Mouse (Mus musculus): ENCODE results near the gene BC049762. TPM values are rescaled to one million over a fixed set of nuclear protein-coding genes. Genes with fewer than 3 reads are reported as not detected.

BC049762 gene
- total and polyA plus RNA-seq, 3 experiments = not detected

DNA sequence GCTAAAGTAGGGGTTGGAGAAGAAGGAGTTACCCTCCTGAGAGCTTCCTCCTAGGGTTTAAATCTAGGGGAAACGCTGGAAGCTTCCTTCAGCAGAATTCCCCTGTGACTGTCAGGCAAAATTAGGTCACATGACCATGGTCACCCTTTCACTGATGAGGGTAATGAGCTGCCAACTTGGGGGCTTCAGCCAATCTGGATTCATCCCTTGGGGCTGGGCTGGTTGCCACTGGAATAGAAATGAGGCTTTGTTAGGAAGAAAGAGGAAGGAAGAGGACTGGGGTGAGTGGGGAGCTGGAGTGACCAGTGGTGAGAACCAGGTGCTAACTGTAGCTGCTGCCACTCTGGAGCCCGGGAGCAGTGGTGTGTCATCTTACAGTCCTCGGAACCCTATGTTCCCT is 32.9 kb upstream of the BC049762 start:
- H3K27me3 ChIP-seq (ENCODE audit: insufficient read depth, low read length) = peaks cover 8% of the 10 kb centered on the region
- H3K4me1 ChIP-seq (ENCODE audit: insufficient read depth, low read depth, low read length) = no peaks in the 10 kb centered on the region
- no peak for ATAC-seq (ENCODE audit: extremely low read depth, insufficient number of reproducible peaks, low FRiP score, poor library complexity, severe bottlenecking)
- no peak for DNase-seq (ENCODE audit: low spot score)
- H3K9me3 ChIP-seq (replicated peaks) = no peaks in the 10 kb centered on the region
- TF ChIP-seq TAL1 (conservative IDR thresholded peaks at IDR 0.05; ENCODE audit: low read depth, low read length) = no peak
- H3K4me3 ChIP-seq (ENCODE audit: low read depth, low read length) = no peak overlapping the region
- H3K36me3 ChIP-seq (replicated peaks) = no peaks in the 10 kb centered on the region

DNA sequence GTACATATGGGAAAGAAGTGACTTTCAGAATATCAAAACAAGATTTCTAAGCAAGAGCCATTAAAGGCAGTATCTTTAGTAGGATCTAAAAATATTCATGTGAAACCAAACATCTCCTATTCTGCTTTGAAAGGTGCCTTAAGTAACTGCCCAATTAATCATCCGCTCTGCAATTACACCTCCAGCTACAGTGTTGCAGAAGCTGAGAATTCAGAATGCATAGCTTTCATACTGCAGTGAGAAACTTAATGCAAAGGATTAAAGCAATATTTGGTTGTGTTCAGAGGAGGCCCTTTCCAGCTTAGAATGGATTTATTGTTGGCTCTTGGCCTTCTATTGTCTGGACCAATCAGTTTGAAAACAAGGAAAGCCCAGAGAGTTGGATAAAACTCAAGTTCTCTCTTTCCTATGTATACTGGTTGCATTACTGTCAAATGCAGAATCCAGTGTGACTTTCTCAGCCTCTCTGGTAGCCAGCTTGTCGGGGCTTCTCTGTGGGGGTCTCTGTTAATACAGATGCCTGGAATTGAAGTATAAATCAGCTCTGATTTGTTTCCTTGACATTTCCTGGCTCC is 31.2 kb upstream of the BC049762 start:
- TF ChIP-seq TAL1 (conservative IDR thresholded peaks at IDR 0.05; ENCODE audit: low read depth, low read length) = no peak
- TF ChIP-seq GATA2 (IDR thresholded peaks at IDR 0.05; ENCODE audit: borderline replicate concordance, low read depth, low read length) = no peak
- TF ChIP-seq CTCF (IDR thresholded peaks at IDR 0.05; ENCODE audit: low read depth, low read length) = no peak
- Histone ChIP-seq H3K36me3 (replicated peaks) (no peaks in the 10 kb centered on the region), H3K27me3 (ENCODE audit: insufficient read depth, low read length) (peaks cover 13% of the 10 kb centered on the region), H3K4me3 (ENCODE audit: low read depth, low read length) (no peak overlapping the region), H3K4me1 (ENCODE audit: insufficient read depth, low read depth, low read length) (no peaks in the 10 kb centered on the region), H3K9me3 (replicated peaks) (peaks cover 5% of the 10 kb centered on the region; the same call in 1 of the 2 replicates)
- ATAC-seq (ENCODE audit: extremely low read depth, insufficient number of reproducible peaks, low FRiP score, poor library complexity, severe bottlenecking) = no peak
- DNase-seq (ENCODE audit: low spot score) = no peak

DNA sequence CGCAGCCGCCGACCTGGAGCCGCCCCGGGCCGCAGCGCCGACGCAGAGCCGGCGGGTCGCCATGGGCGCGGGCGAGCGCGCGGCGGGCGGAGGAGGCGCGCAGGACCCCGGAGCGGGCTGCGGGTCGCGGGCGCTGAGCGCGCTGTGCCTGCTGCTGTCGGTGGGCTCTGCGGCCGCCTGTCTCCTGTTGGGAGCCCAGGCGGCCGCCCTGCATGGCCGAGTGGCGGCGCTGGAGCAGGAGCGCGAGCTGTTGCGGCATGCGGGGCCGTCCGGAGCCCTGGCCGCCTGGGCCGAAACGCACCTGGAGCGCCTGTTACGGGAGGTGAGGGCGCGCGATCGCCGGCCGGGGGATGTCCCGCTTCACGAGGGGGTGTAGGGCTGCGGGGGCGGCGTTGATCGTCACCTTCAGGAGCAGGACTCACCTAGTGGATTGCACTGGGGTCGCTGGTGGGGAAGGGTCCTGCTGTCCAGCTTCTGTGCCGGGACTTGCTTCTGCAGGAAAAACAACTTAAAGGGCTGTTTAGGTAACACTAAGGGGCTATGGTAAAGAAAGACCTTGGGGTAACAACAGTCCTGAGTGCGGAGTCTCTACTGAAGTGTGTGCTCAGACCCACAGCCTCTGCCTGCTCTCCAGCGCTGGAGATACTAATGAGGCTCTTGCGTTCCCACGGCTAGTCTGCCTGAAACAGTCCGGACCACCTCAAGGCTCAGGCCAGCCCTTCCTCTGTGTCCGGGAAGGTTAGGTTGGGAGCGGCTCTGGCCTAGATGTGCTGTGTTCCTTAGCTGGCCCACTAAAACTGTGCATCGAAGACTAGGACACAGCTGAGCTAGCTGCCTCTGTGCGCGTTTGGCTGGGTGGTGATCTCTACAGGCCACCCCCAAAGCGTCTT is 27.5 kb upstream of the BC049762 start:
- DNase-seq (ENCODE audit: low spot score) (no peak), ATAC-seq (ENCODE audit: extremely low read depth, insufficient number of reproducible peaks, low FRiP score, poor library complexity, severe bottlenecking) (no peak)
- no peak overlapping the region for H3K4me3 ChIP-seq (ENCODE audit: low read depth, low read length)

DNA sequence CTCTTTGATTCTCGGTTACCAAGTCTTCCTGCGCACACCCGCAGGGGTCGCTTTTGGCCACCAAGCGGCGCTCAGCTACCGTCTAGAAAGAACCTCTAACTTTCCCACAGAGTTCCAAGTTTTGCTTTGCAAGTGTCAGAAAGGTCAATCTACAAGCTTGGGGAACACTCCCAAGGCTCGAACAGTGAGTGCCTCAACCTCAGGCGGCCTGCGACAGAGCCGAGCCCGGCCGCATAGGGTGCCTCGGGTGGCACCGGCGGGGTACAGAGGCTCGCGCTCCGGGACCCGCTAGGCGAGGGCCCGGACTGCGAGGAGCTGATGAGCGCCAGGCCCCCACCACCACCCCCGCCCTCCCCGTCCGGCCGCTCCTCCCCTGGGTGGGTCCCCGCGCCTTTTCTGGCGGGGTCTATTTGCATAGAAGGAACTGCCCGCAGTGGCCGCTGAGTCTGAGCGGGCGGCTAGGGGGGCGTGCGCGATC is 26.8 kb upstream of the BC049762 start, which contains the start of gene Col23a1:
TSS of gene Col23a1 (plus strand) at position 357 of the 478 bp plus-strand sequence.
- ATAC-seq (ENCODE audit: extremely low read depth, insufficient number of reproducible peaks, low FRiP score, poor library complexity, severe bottlenecking) (no peak), DNase-seq (ENCODE audit: low spot score) (no peak)
- Histone ChIP-seq H3K9me3 (replicated peaks) (peaks cover 5% of the 10 kb centered on the region; the same call in 1 of the 2 replicates), H3K36me3 (replicated peaks) (peaks cover 10% of the 10 kb centered on the region), H3K4me3 (ENCODE audit: low read depth, low read length) (no peak within 1 kb of the TSS), H3K27me3 (ENCODE audit: insufficient read depth, low read length) (peaks cover 11% of the 10 kb centered on the region), H3K4me1 (ENCODE audit: insufficient read depth, low read depth, low read length) (no peaks in the 10 kb centered on the region)
- TF ChIP-seq GATA2 (IDR thresholded peaks at IDR 0.05; ENCODE audit: borderline replicate concordance, low read depth, low read length) (no peak), GATA1 (IDR thresholded peaks at IDR 0.05; ENCODE audit: borderline replicate concordance, low read length) (no peak), TAL1 (conservative IDR thresholded peaks at IDR 0.05; ENCODE audit: low read depth, low read length) (no peak), CTCF (IDR thresholded peaks at IDR 0.05; ENCODE audit: low read depth, low read length) (no peak), POLR2AphosphoS5 (IDR thresholded peaks at IDR 0.05; ENCODE audit: insufficient replicate concordance, low read depth, low read length) (no peak)

More for the DNA sequence above, 27.5 kb upstream of the BC049762 start:
- Histone ChIP-seq H3K27me3 (ENCODE audit: insufficient read depth, low read length) (peaks cover 11% of the 10 kb centered on the region), H3K36me3 (replicated peaks) (peaks cover 4% of the 10 kb centered on the region), H3K9me3 (replicated peaks) (peaks cover 5% of the 10 kb centered on the region; the same call in 1 of the 2 replicates), H3K4me1 (ENCODE audit: insufficient read depth, low read depth, low read length) (no peaks in the 10 kb centered on the region)
- TF ChIP-seq TAL1 (conservative IDR thresholded peaks at IDR 0.05; ENCODE audit: low read depth, low read length) (no peak), CTCF (IDR thresholded peaks at IDR 0.05; ENCODE audit: low read depth, low read length) (no peak), GATA2 (IDR thresholded peaks at IDR 0.05; ENCODE audit: borderline replicate concordance, low read depth, low read length) (no peak), GATA1 (IDR thresholded peaks at IDR 0.05; ENCODE audit: borderline replicate concordance, low read length) (no peak), POLR2AphosphoS5 (IDR thresholded peaks at IDR 0.05; ENCODE audit: insufficient replicate concordance, low read depth, low read length) (no peak)

DNA sequence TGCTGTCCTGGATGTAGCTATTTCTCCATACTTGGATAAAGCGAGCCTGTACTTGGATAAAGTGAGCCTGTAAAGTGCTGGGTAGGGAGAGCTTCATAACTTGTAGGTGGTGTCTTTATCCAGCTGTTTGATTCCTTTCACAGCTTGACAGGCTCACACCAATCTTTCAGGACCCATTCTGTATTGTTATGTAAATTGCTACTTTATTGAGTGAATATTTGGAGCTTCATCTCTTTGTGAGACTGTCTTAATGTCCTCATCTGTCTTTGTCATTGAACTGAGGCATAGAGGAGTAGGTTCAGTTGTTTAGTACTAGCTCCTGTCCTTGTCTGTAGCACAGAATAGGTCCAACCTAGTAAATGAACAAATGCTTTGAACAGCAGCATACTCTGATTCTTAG is 11.6 kb upstream of the BC049762 start:
- DNase-seq (ENCODE audit: low spot score) (no peak), ATAC-seq (ENCODE audit: extremely low read depth, insufficient number of reproducible peaks, low FRiP score, poor library complexity, severe bottlenecking) (no peak)
- Histone ChIP-seq H3K9me3 (replicated peaks) (no peaks in the 10 kb centered on the region), H3K4me3 (ENCODE audit: low read depth, low read length) (no peak overlapping the region), H3K27me3 (ENCODE audit: insufficient read depth, low read length) (no peaks in the 10 kb centered on the region), H3K36me3 (replicated peaks) (peaks cover 86% of the 10 kb centered on the region), H3K4me1 (ENCODE audit: insufficient read depth, low read depth, low read length) (no peaks in the 10 kb centered on the region; the same call in 1 of the 2 replicates)
- TF ChIP-seq GATA1 (IDR thresholded peaks at IDR 0.05; ENCODE audit: borderline replicate concordance, low read length) (no peak), TAL1 (conservative IDR thresholded peaks at IDR 0.05; ENCODE audit: low read depth, low read length) (no peak), CTCF (IDR thresholded peaks at IDR 0.05; ENCODE audit: low read depth, low read length) (no peak), GATA2 (IDR thresholded peaks at IDR 0.05; ENCODE audit: borderline replicate concordance, low read depth, low read length) (no peak), POLR2AphosphoS5 (IDR thresholded peaks at IDR 0.05; ENCODE audit: insufficient replicate concordance, low read depth, low read length) (no peak)

DNA sequence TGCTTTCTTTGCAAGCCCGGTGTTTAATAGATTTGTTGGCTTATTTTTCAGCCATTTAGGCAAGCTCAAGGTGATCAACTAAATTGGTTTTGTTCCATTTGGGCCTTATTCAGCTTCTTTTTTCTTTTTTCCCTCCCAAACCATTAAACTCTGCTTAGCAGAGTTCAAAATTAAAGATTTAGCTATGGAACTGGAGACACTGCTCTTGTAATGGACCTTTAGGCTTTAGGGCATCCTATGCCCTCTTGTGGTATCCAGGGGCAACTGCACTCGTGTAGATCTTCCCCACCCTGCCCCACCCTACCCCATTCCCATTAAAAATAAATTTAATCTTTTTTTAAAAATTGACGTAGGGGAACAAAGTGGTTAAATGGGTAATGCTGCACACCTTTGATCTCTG is 2.5 kb upstream of the BC049762 start:
- DNase-seq (ENCODE audit: low spot score) = no peak
- peaks cover 34% of the 10 kb centered on the region for H3K36me3 ChIP-seq (replicated peaks)
- no peaks in the 10 kb centered on the region for H3K9me3 ChIP-seq (replicated peaks)
- H3K4me1 ChIP-seq (ENCODE audit: insufficient read depth, low read depth, low read length) = peaks cover 32% of the 10 kb centered on the region
- 0 out of 2 replicates have a peak, but pooled peaks cover under 1% of the 10 kb centered on the region for H3K27me3 ChIP-seq (ENCODE audit: insufficient read depth, low read length)
- ATAC-seq (ENCODE audit: extremely low read depth, insufficient number of reproducible peaks, low FRiP score, poor library complexity, severe bottlenecking) = no peak
- H3K4me3 ChIP-seq (ENCODE audit: low read depth, low read length) = peak overlapping the region; percentile 25; the same call in 1 of the 2 replicates
- TF ChIP-seq CTCF (IDR thresholded peaks at IDR 0.05; ENCODE audit: low read depth, low read length) (peak; percentile 38; the same call in 1 of the 2 replicates), GATA1 (IDR thresholded peaks at IDR 0.05; ENCODE audit: borderline replicate concordance, low read length) (no peak)
